8 mouse cellular contexts compared by ENCODE assay signal in the genomic region with DNA sequence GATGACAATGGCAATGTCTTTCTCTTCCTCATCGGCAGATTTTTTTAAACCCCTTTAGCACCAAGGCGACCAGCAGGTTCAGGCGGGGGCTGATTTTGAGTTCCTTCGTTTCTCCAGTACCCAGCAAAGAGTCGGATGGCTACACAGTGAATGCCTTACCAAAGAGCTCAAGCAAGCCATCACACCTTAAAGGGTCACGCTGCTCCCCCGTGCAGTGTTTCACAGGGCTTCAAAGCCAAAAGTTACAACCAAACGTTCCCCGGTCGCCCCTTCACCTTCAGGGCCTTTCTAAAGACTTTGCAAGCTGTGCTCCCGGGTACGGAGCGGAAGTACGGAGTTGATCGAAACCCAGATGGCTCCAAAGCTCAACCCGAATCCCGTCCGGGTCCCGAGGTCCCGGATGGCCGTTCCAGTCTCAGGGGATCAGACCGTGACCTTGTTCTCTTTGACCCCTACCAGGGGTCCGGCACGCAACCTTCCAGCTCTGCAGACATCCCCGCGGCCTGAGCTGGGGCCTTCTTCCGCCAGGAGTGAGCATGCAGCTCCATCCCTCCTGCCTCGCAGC. TPM values are rescaled to one million over a fixed set of nuclear protein-coding genes. Genes with fewer than 3 reads are reported as not detected.
DNase-seq lines count a peak whose midpoint lies in the region; ATAC-seq and TF ChIP-seq lines count a peak whose summit lies in the region.

No protein-coding gene starts in this region.

- no peaks in the 10 kb centered on the region for H3K36me3 ChIP-seq in neural tube, embryonic 11.5 days (ENCODE audit: control insufficient read depth, insufficient read depth, low read length)
- H3K36me3 ChIP-seq in embryonic facial prominence, embryonic 11.5 days (replicated peaks; ENCODE audit: control insufficient read depth, insufficient read depth, low read depth, low read length), result no peaks in the 10 kb centered on the region
- H3K36me3 ChIP-seq in midbrain, postnatal 0 days (ENCODE audit: insufficient read depth, low read length), result no peaks in the 10 kb centered on the region

- no peak for TF ChIP-seq CTCF in midbrain, postnatal 0 days (IDR thresholded peaks at IDR 0.05)

- H3K27me3 ChIP-seq in neural tube, embryonic 11.5 days (ENCODE audit: control insufficient read depth, insufficient read depth, low read length), result no peaks in the 10 kb centered on the region
- H3K27me3 ChIP-seq in embryonic facial prominence, embryonic 11.5 days (ENCODE audit: control insufficient read depth, insufficient read depth, low read length), result no peaks in the 10 kb centered on the region
- H3K27me3 ChIP-seq in midbrain, postnatal 0 days (ENCODE audit: insufficient read depth, low read length), result no peaks in the 10 kb centered on the region

- no peak for DNase-seq in neural tube, embryonic 11.5 days (ENCODE audit: low spot score)
- no peak for DNase-seq in neural tube, embryonic 10.5 days (ENCODE audit: extremely low spot score, low spot score)
- peak; percentile 45 for DNase-seq in embryonic facial prominence, embryonic 11.5 days (ENCODE audit: low spot score)
- no peak for DNase-seq in midbrain, postnatal 0 days (ENCODE audit: low spot score)
- DNase-seq in embryo, embryonic 10.5 days (ENCODE audit: low spot score), result no peak
- DNase-seq in adrenal gland, postnatal 36 days, result no peak
- DNase-seq in right cerebral cortex, postnatal 4 days, result no peak

- H3K9ac ChIP-seq in neural tube, embryonic 11.5 days (ENCODE audit: low read length), result peak overlapping the region; percentile 98
- peak overlapping the region; percentile 97 for H3K9ac ChIP-seq in embryonic facial prominence, embryonic 11.5 days (replicated peaks; ENCODE audit: low read length)
- H3K9ac ChIP-seq in midbrain, postnatal 0 days (replicated peaks; ENCODE audit: low read length, poor library complexity, severe bottlenecking), result peak overlapping the region; percentile 97

- peak overlapping the region; percentile 91 for H3K27ac ChIP-seq in neural tube, embryonic 11.5 days (ENCODE audit: low read depth, low read length)
- peak overlapping the region; percentile 78 for H3K27ac ChIP-seq in embryonic facial prominence, embryonic 11.5 days (replicated peaks; ENCODE audit: low read depth, low read length)
- peak overlapping the region; percentile 95 for H3K27ac ChIP-seq in midbrain, postnatal 0 days (ENCODE audit: low read depth, low read length)

- peaks cover 12% of the 10 kb centered on the region for H3K4me1 ChIP-seq in neural tube, embryonic 11.5 days (ENCODE audit: control insufficient read depth, insufficient read depth, low read length)
- H3K4me1 ChIP-seq in embryonic facial prominence, embryonic 11.5 days (ENCODE audit: control insufficient read depth, insufficient read depth, low read length), result no peaks in the 10 kb centered on the region; the same call in none of the 2 replicates
- H3K4me1 ChIP-seq in midbrain, postnatal 0 days (ENCODE audit: insufficient read depth, low read length), result peaks cover 27% of the 10 kb centered on the region

- under 1% methylated on average over 28 of the region's 28 CpGs for WGBS in neural tube, embryonic 11.5 days
- WGBS in embryonic facial prominence, embryonic 11.5 days, result 0% methylated on average over 28 of the region's 28 CpGs
- under 1% methylated on average over 28 of the region's 28 CpGs for whole genome bisulfite sequencing in midbrain, postnatal 0 days

- no peaks in the 10 kb centered on the region for H3K9me3 ChIP-seq in neural tube, embryonic 11.5 days (ENCODE audit: control insufficient read depth, low read length)
- H3K9me3 ChIP-seq in embryonic facial prominence, embryonic 11.5 days (replicated peaks; ENCODE audit: control insufficient read depth, low read length), result no peaks in the 10 kb centered on the region
- H3K9me3 ChIP-seq in midbrain, postnatal 0 days (ENCODE audit: low read length), result no peaks in the 10 kb centered on the region

- ATAC-seq in neural tube, embryonic 11.5 days (ENCODE audit: insufficient read depth, low FRiP score, low TSS enrichment), result no peak
- no peak; the same call in none of the 2 replicates for ATAC-seq in embryonic facial prominence, embryonic 11.5 days (replicated peaks; ENCODE audit: insufficient number of reproducible peaks, low FRiP score, low TSS enrichment, low read depth)
- ATAC-seq in inflammation-experienced regulatory T-cells, adult 6 months, result peak; percentile 51
- ATAC-seq in midbrain, postnatal 0 days (ENCODE audit: low FRiP score), result peak; percentile 71

- H3K4me2 ChIP-seq in neural tube, embryonic 11.5 days (ENCODE audit: low read depth), result peak overlapping the region; percentile 71
- H3K4me2 ChIP-seq in embryonic facial prominence, embryonic 11.5 days (ENCODE audit: low read depth, low read length), result peak overlapping the region; percentile 43
- peak overlapping the region; percentile 72 for H3K4me2 ChIP-seq in midbrain, postnatal 0 days (ENCODE audit: low read depth, low read length, poor library complexity, severe bottlenecking)

- H3K4me3 ChIP-seq in neural tube, embryonic 11.5 days (ENCODE audit: low read depth, low read length), result peak overlapping the region; percentile 87
- H3K4me3 ChIP-seq in embryonic facial prominence, embryonic 11.5 days (ENCODE audit: low read depth, low read length), result peak overlapping the region; percentile 84
- H3K4me3 ChIP-seq in midbrain, postnatal 0 days (ENCODE audit: low read depth, low read length), result peak overlapping the region; percentile 77

RNA-seq across cellular contexts. Expression of a gene that starts 0.5 kb away (rescaled TPM):
- polyA plus RNA-seq in neural tube, embryonic 11.5 days (2014; fragmentation: Nextera tagmentation; extraction: Ambion mirVana), result 510 and 534 TPM in 2 replicates
- 621 and 639 TPM in 2 replicates for polyA plus RNA-seq in embryonic facial prominence, embryonic 11.5 days (2014; fragmentation: Nextera tagmentation; extraction: Ambion mirVana)
- 100 to 1,000 TPM; 577 to 685 (median 654) TPM for polyA plus RNA-seq in inflammation-experienced regulatory T-cells, adult 6 months (2017; shearing (Covaris generic))
- total RNA-seq in midbrain, postnatal 0 days (2014; rRNA removed), result 458 and 510 TPM in 2 replicates
- polyA plus RNA-seq in midbrain, postnatal 0 days (2015; fragmentation: Nextera tagmentation; extraction: Ambion mirVana), result 634 and 663 TPM in 2 replicates
- total RNA-seq in adrenal gland, postnatal 36 days (2021), result 100 to 1,000 TPM; 357 to 442 TPM

RNA-seq across cellular contexts. Expression of a gene that starts 0.6 kb away (rescaled TPM):
- polyA plus RNA-seq in neural tube, embryonic 11.5 days (2014; fragmentation: Nextera tagmentation; extraction: Ambion mirVana), result 39.4 and 42.5 TPM in 2 replicates
- polyA plus RNA-seq in embryonic facial prominence, embryonic 11.5 days (2014; fragmentation: Nextera tagmentation; extraction: Ambion mirVana), result 39.1 and 42.8 TPM in 2 replicates
- polyA plus RNA-seq in inflammation-experienced regulatory T-cells, adult 6 months (2017; shearing (Covaris generic)), result 10 to 100 TPM; 26.3 to 32.4 (median 31.1) TPM
- total RNA-seq in midbrain, postnatal 0 days (2014; rRNA removed), result 5.8 and 5.9 TPM in 2 replicates
- polyA plus RNA-seq in midbrain, postnatal 0 days (2015; fragmentation: Nextera tagmentation; extraction: Ambion mirVana), result 14.8 and 18.5 TPM in 2 replicates
- 10 to 100 TPM; 15.2 to 18.1 TPM for total RNA-seq in adrenal gland, postnatal 36 days (2021)

RNA-seq across cellular contexts. Expression of a gene that starts 31.4 kb away (rescaled TPM):
- polyA plus RNA-seq in neural tube, embryonic 11.5 days (2014; fragmentation: Nextera tagmentation; extraction: Ambion mirVana), result 16.8 and 17.0 TPM in 2 replicates
- polyA plus RNA-seq in embryonic facial prominence, embryonic 11.5 days (2014; fragmentation: Nextera tagmentation; extraction: Ambion mirVana), result 14.9 and 16.4 TPM in 2 replicates
- 10 to 100 TPM; 12.7 to 19.0 (median 17.6) TPM for polyA plus RNA-seq in inflammation-experienced regulatory T-cells, adult 6 months (2017; shearing (Covaris generic))
- 5.1 and 5.4 TPM in 2 replicates for total RNA-seq in midbrain, postnatal 0 days (2014; rRNA removed)
- 10.3 and 10.8 TPM in 2 replicates for polyA plus RNA-seq in midbrain, postnatal 0 days (2015; fragmentation: Nextera tagmentation; extraction: Ambion mirVana)
- 10 to 100 TPM; 11.8 to 12.1 TPM for total RNA-seq in adrenal gland, postnatal 36 days (2021)

RNA-seq across cellular contexts. Expression of a gene that starts 51.4 kb away (rescaled TPM):
- polyA plus RNA-seq in neural tube, embryonic 11.5 days (2014; fragmentation: Nextera tagmentation; extraction: Ambion mirVana), result 0.40 and 0.41 TPM in 2 replicates
- polyA plus RNA-seq in embryonic facial prominence, embryonic 11.5 days (2014; fragmentation: Nextera tagmentation; extraction: Ambion mirVana), result 0.17 and 0.52 TPM in 2 replicates
- polyA plus RNA-seq in inflammation-experienced regulatory T-cells, adult 6 months (2017; shearing (Covaris generic)), result not detected
- total RNA-seq in midbrain, postnatal 0 days (2014; rRNA removed), result 9.3 and 9.7 TPM in 2 replicates
- 5.7 and 6.5 TPM in 2 replicates for polyA plus RNA-seq in midbrain, postnatal 0 days (2015; fragmentation: Nextera tagmentation; extraction: Ambion mirVana)
- 1 to 10 TPM; 7.0 to 7.6 TPM for total RNA-seq in adrenal gland, postnatal 36 days (2021)

Comparison
In these comparisons a context has a peak if more than half of its experiments do, and no peak if none do; other contexts are left out.
1. ATAC-seq: peak in inflammation-experienced regulatory T-cells, adult 6 months (single experiment) and midbrain, postnatal 0 days (single experiment); none in neural tube, embryonic 11.5 days (single experiment) and embryonic facial prominence, embryonic 11.5 days (single experiment).
2. Peak in every context shown above with its lines, with median percentiles within 50 percentile points of each other: H3K27ac ChIP-seq, H3K4me2 ChIP-seq, H3K4me3 ChIP-seq and H3K9ac ChIP-seq.